Mouse (Mus musculus) heart, adult 2 months (tissue): Measurements from ENCODE around the gene 4930412O13Rik. TPM values are rescaled to one million over a fixed set of nuclear protein-coding genes. Genes with fewer than 3 reads are reported as not detected.

Experiments used
- DNase-seq, 2 experiments: peaks; one replicate each; pipeline ENCODE4 v3.0.0; 2021
- H3K27ac ChIP-seq: fragments of 200-600 bp; 2 replicates; pipeline ENCODE4 v1.8.1; 2022
- H3K27me3 ChIP-seq: fragments of 200-500 bp; 2 replicates; pipeline ENCODE4 v1.6.1; 2012; ENCODE audit warnings: mild to moderate bottlenecking, low read length, inconsistent platforms, mixed read lengths; ENCODE audit not compliant: control insufficient read depth, insufficient read depth
- H3K36me3 ChIP-seq: fragments of 200-500 bp; 2 replicates; pipeline ENCODE4 v1.6.1; 2012; ENCODE audit warnings: low read length, inconsistent platforms; ENCODE audit not compliant: control insufficient read depth, insufficient read depth
- H3K4me1 ChIP-seq: fragments of 200-500 bp; 2 replicates; pipeline ENCODE4 v1.6.1; 2011; ENCODE audit warnings: low read length; ENCODE audit not compliant: control insufficient read depth, insufficient read depth
- H3K4me3 ChIP-seq: fragments of 200-600 bp; 2 replicates; pipeline ENCODE4 v1.8.1; 2022
- H3K79me2 ChIP-seq: fragments of 200-500 bp; replicated peaks from 2 replicates; pipeline ENCODE4 v1.6.1; 2012; ENCODE audit warnings: mild to moderate bottlenecking, inconsistent platforms, low read length, moderate library complexity, mixed read lengths; ENCODE audit not compliant: control insufficient read depth, insufficient read depth
- H3K9ac ChIP-seq: fragments of 200-500 bp; 2 replicates; pipeline ENCODE4 v1.6.1; 2012; ENCODE audit warnings: low read depth, mild to moderate bottlenecking, control low read depth, inconsistent platforms, low read length, mixed read lengths
- CTCF ChIP-seq: fragments of 200-600 bp; IDR thresholded peaks from 2 replicates; pipeline ENCODE4 v1.8.1; 2022; ENCODE audit warnings: antibody characterized with exemption, mild to moderate bottlenecking, moderate library complexity
- EP300 ChIP-seq: fragments of 200-500 bp; IDR thresholded peaks from 2 replicates; pipeline ENCODE4 v1.6.1; 2011; ENCODE audit warnings: low read depth, low read length, control low read depth; ENCODE audit not compliant: insufficient read depth
- POLR2A ChIP-seq: fragments of 200-500 bp; IDR thresholded peaks from 2 replicates; pipeline ENCODE4 v1.6.1; 2011; ENCODE audit warnings: mild to moderate bottlenecking, low read depth, low read length, control low read depth; ENCODE audit not compliant: insufficient read depth
- WGBS: fragments of 180-500 bp; shearing (Covaris S2); methylation state at CpG from one replicate; pipeline ENCODE4 v1.1.7; 2018; 5-methylcytosine and 5-hydroxymethylcytosine counted together
- intact Hi-C: fragments of 180-260 bp; cut with DNase I; formaldehyde crosslinking; loops from one replicate; pipeline ENCODE4 v1.15.1; 2025
- polyA plus RNA-seq: library from polyadenylated mRNA; depleted of rRNA; stranded (reverse); fragments of >200 nt; gene quantifications from 2 replicates; pipeline ENCODE4 v1.2.3, GENCODE M21; 2012
- total RNA-seq, 2 experiments: library from RNA; stranded (reverse); gene quantifications; 2 replicates each; pipeline ENCODE4 v1.2.3; 2021

Gene 4930412O13Rik
- total and polyA plus RNA-seq, 3 experiments: not detected

GRCm38 (mm10) chr2:9886031-9886430 lies 5.0 kb downstream of the 4930412O13Rik start:
- Histone ChIP-seq H3K4me1 (no peaks in the 10 kb centered on the region), H3K79me2 (no peaks in the 10 kb centered on the region), H3K27me3 (peaks cover 40% of the 10 kb centered on the region), H3K36me3 (no peaks in the 10 kb centered on the region), H3K4me3 (no peak overlapping the region), H3K9ac (no peak overlapping the region), H3K27ac (no peak overlapping the region)
- intact Hi-C loops: no loop called here
- no peak for TF ChIP-seq EP300
- TF ChIP-seq POLR2A: no peak
- TF ChIP-seq CTCF: no peak
- WGBS: 50% methylated on average over 3 of the region's 3 CpGs
- DNase-seq: no peak

- intact Hi-C loops: no loop called here
- H3K27me3 ChIP-seq: peaks cover 37% of the 10 kb centered on the region
- 11% methylated on average over 7 of the region's 7 CpGs for WGBS
- no peaks in the 10 kb centered on the region for H3K36me3 ChIP-seq
- no peak for TF ChIP-seq POLR2A
- no peak for TF ChIP-seq EP300
- TF ChIP-seq CTCF: no peak
- H3K4me1 ChIP-seq: no peaks in the 10 kb centered on the region
- no peaks in the 10 kb centered on the region for H3K79me2 ChIP-seq
- H3K9ac ChIP-seq: no peak overlapping the region
- no peak overlapping the region for H3K27ac ChIP-seq
- no peak for DNase-seq
- no peak overlapping the region for H3K4me3 ChIP-seq
These were observed 6.0 kb downstream of the 4930412O13Rik start for GRCm38 (mm10) chr2:9886921-9887610.

- no peak overlapping the region for H3K9ac ChIP-seq
- H3K4me3 ChIP-seq: no peak overlapping the region
- no peak overlapping the region for H3K27ac ChIP-seq
- H3K36me3 ChIP-seq: no peaks in the 10 kb centered on the region
- WGBS: 6% methylated on average over 7 of the region's 7 CpGs
- H3K27me3 ChIP-seq: peaks cover 33% of the 10 kb centered on the region
- TF ChIP-seq CTCF (no peak), EP300 (no peak), POLR2A (no peak)
- no peaks in the 10 kb centered on the region for H3K4me1 ChIP-seq
- DNase-seq: no peak
- no peaks in the 10 kb centered on the region for H3K79me2 ChIP-seq
- intact Hi-C loops: no loop called here
These were observed 6.6 kb downstream of the 4930412O13Rik start for GRCm38 (mm10) chr2:9887636-9888035.

GRCm38 (mm10) chr2:9888913-9889650 lies 8.0 kb downstream of the 4930412O13Rik start, which contains the start of gene 9230102O04Rik:
Gene 9230102O04Rik (minus strand): TSS chr2:9889540.
- TF ChIP-seq POLR2A (no peak), EP300 (no peak), CTCF (peak; percentile 59)
- Histone ChIP-seq H3K79me2 (no peaks in the 10 kb centered on the region), H3K36me3 (no peaks in the 10 kb centered on the region), H3K4me1 (no peaks in the 10 kb centered on the region), H3K27me3 (peaks cover 27% of the 10 kb centered on the region), H3K4me3 (no peak within 1 kb of the TSS), H3K27ac (no peak within 1 kb of the TSS), H3K9ac (no peak within 1 kb of the TSS)
- DNase-seq: peak in 1 of 2 experiments; percentile 40
- intact Hi-C loops: no loop called here
- whole genome bisulfite sequencing: 2% methylated on average over 30 of the region's 30 CpGs

GRCm38 (mm10) chr2:9889651-9890183 lies 8.7 kb downstream of the 4930412O13Rik start, which contains the start of gene Gata3:
Gene Gata3 (minus strand): TSS chr2:9890034.
- Histone ChIP-seq H3K79me2 (no peaks in the 10 kb centered on the region), H3K4me1 (no peaks in the 10 kb centered on the region), H3K27me3 (peaks cover 25% of the 10 kb centered on the region), H3K9ac (no peak within 1 kb of the TSS), H3K27ac (no peak within 1 kb of the TSS), H3K36me3 (no peaks in the 10 kb centered on the region), H3K4me3 (no peak within 1 kb of the TSS)
- DNase-seq: no peak
- 1% methylated on average over 23 of the region's 23 CpGs for WGBS
- intact Hi-C loops: no loop called here
- TF ChIP-seq CTCF (no peak), POLR2A (no peak), EP300 (no peak)

- TF ChIP-seq EP300 (no peak), CTCF (no peak), POLR2A (no peak)
- Histone ChIP-seq H3K27ac (no peak overlapping the region), H3K4me1 (no peaks in the 10 kb centered on the region), H3K9ac (no peak overlapping the region), H3K27me3 (peaks cover 26% of the 10 kb centered on the region), H3K4me3 (no peak overlapping the region), H3K36me3 (no peaks in the 10 kb centered on the region), H3K79me2 (no peaks in the 10 kb centered on the region)
- no peak for DNase-seq
- 8% methylated on average over 8 of the region's 8 CpGs for WGBS
- intact Hi-C loops: no loop called here
These were observed 9.2 kb downstream of the 4930412O13Rik start for GRCm38 (mm10) chr2:9890251-9890650.
